Mouse (Mus musculus) midbrain, embryonic 10.5 days (tissue): ENCODE measurements around the gene Rnf217. TPM values are rescaled to one million over a fixed set of nuclear protein-coding genes. Genes with fewer than 3 reads are reported as not detected.

Experiments
- DNase-seq: peaks from one replicate; pipeline ENCODE4 v3.0.0-alpha.2; 2017; ENCODE audit warnings: low spot score
- H3K27ac ChIP-seq: fragments of 300-500 bp; sonication (generic); replicated peaks from 2 replicates; pipeline ENCODE4 v1.5.1; 2016; ENCODE audit warnings: mild to moderate bottlenecking
- H3K27me3 ChIP-seq: fragments of 300-500 bp; sonication (generic); 2 replicates; pipeline ENCODE4 v1.6.1; 2016; ENCODE audit warnings: low read depth, mild to moderate bottlenecking; ENCODE audit not compliant: poor library complexity, severe bottlenecking
- H3K36me3 ChIP-seq: fragments of 300-500 bp; sonication (generic); 2 replicates; pipeline ENCODE4 v1.6.1; 2016; ENCODE audit warnings: mild to moderate bottlenecking, moderate library complexity
- H3K4me1 ChIP-seq: fragments of 300-500 bp; sonication (generic); 2 replicates; pipeline ENCODE4 v1.6.1; 2016
- H3K4me3 ChIP-seq: fragments of 300-500 bp; sonication (generic); 2 replicates; pipeline ENCODE4 v1.5.1; 2016; ENCODE audit warnings: mild to moderate bottlenecking, moderate library complexity
- H3K9me3 ChIP-seq: fragments of 300-500 bp; sonication (generic); replicated peaks from 2 replicates; pipeline ENCODE4 v1.6.1; 2016; ENCODE audit warnings: mild to moderate bottlenecking
- WGBS: fragments of 180-500 bp; shearing (Covaris S2); methylation state at CpG from one replicate; pipeline ENCODE4 v1.1.7; 2016; 5-methylcytosine and 5-hydroxymethylcytosine counted together
- polyA plus RNA-seq: library from polyadenylated mRNA; unstranded; fragments of >200 nt; fragmentation: Nextera tagmentation; extraction: Ambion mirVana; gene quantifications from 2 replicates; pipeline ENCODE4 v1.2.1, GENCODE M21; 2016

The Rnf217 gene
- polyA plus RNA-seq, 1 experiment from 2014 or later = 0.78 TPM

DNA sequence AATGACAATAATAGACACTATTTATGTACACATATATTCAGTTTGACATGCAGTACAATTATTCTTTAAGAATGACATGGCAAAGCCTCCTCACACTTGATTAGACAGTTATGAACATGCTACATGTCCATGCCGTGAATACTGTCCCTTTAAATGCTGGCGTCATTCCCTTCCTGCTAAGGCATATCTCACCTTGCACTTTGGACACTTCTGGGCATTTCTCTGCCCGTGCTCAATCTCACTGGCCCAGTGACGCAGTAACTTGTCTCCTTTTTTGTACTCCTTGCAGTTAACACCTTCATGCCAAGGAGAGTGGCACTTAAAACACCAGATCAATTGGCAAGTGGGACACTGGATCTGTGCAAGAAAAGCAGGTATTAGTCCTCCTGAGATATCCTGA, 91.8 kb downstream of the Rnf217 start:
- DNase-seq = no peak
- 84% methylated on average over 4 of the region's 4 CpGs for WGBS
- Histone ChIP-seq H3K27me3 (no peaks in the 10 kb centered on the region), H3K36me3 (0 out of 2 replicates have a peak, but pooled peaks cover 2% of the 10 kb centered on the region), H3K4me3 (no peak overlapping the region), H3K4me1 (no peaks in the 10 kb centered on the region), H3K9me3 (no peaks in the 10 kb centered on the region), H3K27ac (no peak overlapping the region)

DNA sequence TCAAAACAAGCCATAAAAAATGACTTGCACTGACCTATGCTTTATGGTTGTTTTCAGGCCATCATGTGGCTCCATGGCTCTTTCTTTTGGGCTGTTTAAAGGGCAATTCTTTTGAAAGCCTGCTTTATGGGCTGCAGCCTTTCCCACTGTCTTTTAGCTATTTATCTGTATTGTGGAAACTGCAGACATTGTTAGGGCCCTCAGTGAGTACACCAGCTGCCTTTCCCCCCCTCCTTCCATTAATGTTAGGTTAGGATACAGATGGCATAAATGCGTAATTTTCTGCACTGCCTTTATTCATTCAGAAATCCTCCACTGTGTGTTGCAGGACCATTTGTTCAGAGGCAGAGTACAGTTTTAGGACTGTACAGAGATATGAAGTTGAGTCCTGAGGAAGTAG, 93.1 kb downstream of the Rnf217 start:
- Histone ChIP-seq H3K9me3 (no peaks in the 10 kb centered on the region), H3K4me1 (no peaks in the 10 kb centered on the region), H3K36me3 (0 out of 2 replicates have a peak, but pooled peaks cover 2% of the 10 kb centered on the region), H3K4me3 (no peak overlapping the region), H3K27ac (no peak overlapping the region), H3K27me3 (no peaks in the 10 kb centered on the region)
- WGBS = 100% methylated on average over 1 of the region's 1 CpGs
- DNase-seq = no peak

GRCm38 (mm10) chr10:31504134-31504551, 104.8 kb downstream of the Rnf217 start:
- 76% methylated on average over 3 of the region's 3 CpGs for WGBS
- Histone ChIP-seq H3K36me3 (peaks cover 4% of the 10 kb centered on the region; the same call in 1 of the 2 replicates), H3K9me3 (no peaks in the 10 kb centered on the region; the same call in 1 of the 2 replicates), H3K4me3 (no peak overlapping the region), H3K4me1 (no peaks in the 10 kb centered on the region), H3K27me3 (no peaks in the 10 kb centered on the region), H3K27ac (no peak overlapping the region)
- no peak for DNase-seq

DNA sequence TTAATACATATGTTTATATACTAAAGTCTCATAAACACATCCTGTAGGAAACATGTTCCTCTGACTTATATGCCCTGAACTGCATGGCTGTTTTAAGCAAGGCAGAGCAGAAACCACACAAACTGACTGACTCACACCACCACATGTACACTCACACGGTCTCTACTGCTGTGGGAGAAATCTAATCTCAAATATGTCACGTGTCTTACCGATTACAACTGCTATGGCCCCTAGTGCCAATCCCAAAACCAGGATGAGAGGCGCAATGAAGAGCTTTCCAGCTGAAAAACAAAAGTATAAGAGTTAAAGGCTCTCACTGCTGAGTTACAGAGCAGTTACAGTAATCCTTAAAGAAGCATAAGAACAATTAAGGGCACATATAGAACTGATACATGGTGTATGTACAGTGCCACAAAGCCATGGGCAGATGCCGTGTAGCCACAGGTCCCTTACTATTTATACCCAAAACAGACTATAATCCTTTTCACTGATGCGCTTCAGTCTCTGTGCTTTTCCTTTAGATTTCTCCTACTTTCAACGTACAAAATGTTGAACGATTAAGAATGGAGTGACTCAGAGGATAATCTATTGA, 105.3 kb downstream of the Rnf217 start:
- Histone ChIP-seq H3K4me3 (no peak overlapping the region), H3K27me3 (no peaks in the 10 kb centered on the region), H3K4me1 (no peaks in the 10 kb centered on the region), H3K9me3 (no peaks in the 10 kb centered on the region), H3K27ac (no peak overlapping the region), H3K36me3 (no peaks in the 10 kb centered on the region)
- DNase-seq = no peak
- WGBS = 87% methylated on average over 8 of the region's 8 CpGs

- Histone ChIP-seq H3K4me3 (no peak overlapping the region), H3K9me3 (no peaks in the 10 kb centered on the region), H3K36me3 (no peaks in the 10 kb centered on the region), H3K4me1 (no peaks in the 10 kb centered on the region), H3K27ac (no peak overlapping the region), H3K27me3 (no peaks in the 10 kb centered on the region)
- DNase-seq = no peak
- WGBS = 91% methylated on average over 5 of the region's 5 CpGs
Measured at GRCm38 (mm10) chr10:31501644-31502043, 107.3 kb downstream of the Rnf217 start.

GRCm38 (mm10) chr10:31496931-31497330, 112.1 kb downstream of the Rnf217 start:
- 96% methylated on average over 2 of the region's 2 CpGs for WGBS

DNA sequence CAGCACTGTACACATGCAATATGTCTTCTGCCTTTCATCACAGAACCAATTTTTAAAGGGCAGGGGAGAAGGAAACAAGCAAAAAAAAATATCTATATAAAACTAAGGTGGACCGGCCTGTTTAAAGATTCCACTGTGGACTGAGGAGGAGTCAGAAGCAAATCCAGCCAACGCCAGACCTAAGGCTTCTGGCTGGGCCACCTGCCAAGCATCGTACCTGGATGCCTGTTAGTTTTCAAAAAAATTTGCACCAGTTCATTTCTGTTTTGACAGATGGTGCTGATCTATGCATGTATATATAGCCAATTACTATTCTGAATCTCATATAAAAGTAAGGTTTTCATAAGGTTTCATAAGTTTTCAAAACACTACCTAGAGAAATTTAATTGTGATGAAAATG, 113.2 kb downstream of the Rnf217 start:
- WGBS = 94% methylated on average over 3 of the region's 3 CpGs
- no peak overlapping the region for H3K27ac ChIP-seq
- no peaks in the 10 kb centered on the region for H3K27me3 ChIP-seq
- H3K9me3 ChIP-seq = no peaks in the 10 kb centered on the region
- H3K4me1 ChIP-seq = no peaks in the 10 kb centered on the region
- no peak overlapping the region for H3K4me3 ChIP-seq
- DNase-seq = no peak
- H3K36me3 ChIP-seq = no peaks in the 10 kb centered on the region

More at GRCm38 (mm10) chr10:31496931-31497330, 112.1 kb downstream of the Rnf217 start:
- no peak overlapping the region for H3K4me3 ChIP-seq
- no peaks in the 10 kb centered on the region for H3K36me3 ChIP-seq
- DNase-seq = no peak
- H3K27me3 ChIP-seq = no peaks in the 10 kb centered on the region
- H3K27ac ChIP-seq = no peak overlapping the region
- H3K9me3 ChIP-seq = no peaks in the 10 kb centered on the region
- H3K4me1 ChIP-seq = no peaks in the 10 kb centered on the region

DNA sequence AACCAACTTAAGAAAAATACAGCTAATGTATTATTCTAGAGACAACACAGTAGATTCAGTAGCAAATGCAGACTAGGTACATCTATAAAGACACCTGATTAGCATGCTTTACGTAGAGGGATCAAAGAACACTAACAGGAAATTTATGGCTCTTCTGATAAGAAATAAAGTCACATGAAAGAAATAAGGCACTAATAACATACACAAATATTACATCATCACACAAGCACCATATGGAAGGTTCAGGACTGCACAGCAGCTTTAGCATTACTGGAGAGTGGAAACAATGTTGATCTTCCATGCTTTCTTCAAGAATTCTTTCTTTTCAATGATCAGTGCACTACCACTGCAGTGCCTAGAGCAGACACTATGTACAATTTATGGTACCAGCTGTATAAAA, 114.7 kb downstream of the Rnf217 start:
- no peak overlapping the region for H3K27ac ChIP-seq
- DNase-seq = no peak
- H3K36me3 ChIP-seq = peaks cover 9% of the 10 kb centered on the region; the same call in 1 of the 2 replicates
- H3K4me1 ChIP-seq = no peaks in the 10 kb centered on the region
- 0 out of 2 replicates have a peak, but pooled peaks cover 4% of the 10 kb centered on the region for H3K9me3 ChIP-seq
- H3K4me3 ChIP-seq = no peak overlapping the region
- 96% methylated on average over 1 of the region's 1 CpGs for WGBS
- no peaks in the 10 kb centered on the region for H3K27me3 ChIP-seq

DNA sequence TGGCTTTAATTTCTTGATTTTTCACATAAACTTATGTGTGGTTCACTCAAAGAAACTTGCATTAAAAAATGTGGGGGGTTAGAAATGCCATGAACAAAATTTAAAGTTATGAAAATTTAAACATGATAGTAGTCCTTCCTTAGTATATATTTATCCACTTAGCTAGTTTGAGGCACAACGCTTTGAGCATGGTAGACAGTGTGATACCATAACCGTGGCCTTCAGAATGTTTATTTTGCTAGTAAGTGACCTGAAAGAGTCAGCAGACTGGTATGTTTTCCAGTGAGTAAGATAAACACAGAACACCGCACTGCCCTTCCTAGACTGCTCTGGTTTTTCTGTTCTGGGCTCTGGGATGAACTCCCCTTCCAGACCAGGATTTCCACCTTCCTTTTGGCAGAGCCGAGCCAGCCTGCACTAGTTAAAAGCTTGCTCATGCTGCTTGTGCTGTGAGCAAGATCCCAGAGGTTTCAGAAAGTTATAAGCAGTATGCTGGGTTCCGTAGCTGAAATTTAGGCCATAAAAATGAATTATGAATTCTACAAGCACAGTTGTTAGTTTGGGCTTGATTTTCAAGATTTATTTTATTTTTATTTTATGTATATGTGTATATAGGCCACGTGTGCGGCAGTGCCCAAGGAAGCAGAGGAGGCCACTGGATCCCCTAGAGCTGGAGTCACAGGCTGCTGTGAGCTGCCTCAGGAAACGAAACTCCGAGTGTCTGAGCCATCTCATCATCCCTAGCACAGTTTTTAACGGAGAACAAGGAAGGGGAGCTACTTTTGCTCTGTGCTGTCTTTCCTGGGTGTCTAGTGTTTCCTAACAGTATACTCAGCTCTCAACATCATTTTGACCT, 141.7 kb downstream of the Rnf217 start:
- Histone ChIP-seq H3K4me1 (no peaks in the 10 kb centered on the region), H3K36me3 (no peaks in the 10 kb centered on the region), H3K27ac (no peak overlapping the region), H3K9me3 (no peaks in the 10 kb centered on the region), H3K4me3 (no peak overlapping the region), H3K27me3 (no peaks in the 10 kb centered on the region)
- 77% methylated on average over 10 of the region's 10 CpGs for WGBS
- peak; percentile 16 for DNase-seq

DNA sequence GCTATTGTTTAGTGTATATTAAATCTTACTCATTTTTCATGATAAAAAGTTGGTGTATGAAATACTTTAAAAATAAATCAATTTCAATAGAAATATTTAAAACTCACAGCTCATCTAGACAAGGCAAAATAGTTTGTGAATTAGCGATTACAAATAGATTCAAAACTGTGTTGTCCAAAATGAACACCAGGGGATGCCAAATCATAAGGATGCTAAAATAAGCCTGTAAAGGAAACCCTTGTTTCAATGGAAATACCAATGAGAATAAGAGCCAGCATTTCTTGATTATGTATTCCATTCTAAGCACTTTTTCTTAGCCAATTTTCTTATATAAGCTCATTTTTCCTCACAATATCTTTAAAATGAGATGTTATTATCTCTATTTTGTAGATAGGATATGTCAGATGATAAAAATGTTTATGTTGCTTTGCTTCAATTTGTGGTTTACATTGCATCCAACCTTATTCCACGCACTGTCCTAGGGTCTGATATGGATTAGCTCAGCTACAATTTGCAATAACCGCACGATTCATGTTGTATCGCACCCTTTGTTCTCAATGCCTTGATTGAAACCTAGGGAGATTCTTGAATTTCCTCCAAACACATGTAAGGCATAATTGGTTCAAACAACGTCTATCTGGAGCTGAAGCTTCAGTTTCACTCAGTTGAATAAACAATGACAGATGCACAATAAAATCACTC, 143.0 kb downstream of the Rnf217 start:
- Histone ChIP-seq H3K4me1 (no peaks in the 10 kb centered on the region), H3K27ac (no peak overlapping the region), H3K27me3 (no peaks in the 10 kb centered on the region), H3K36me3 (no peaks in the 10 kb centered on the region), H3K9me3 (no peaks in the 10 kb centered on the region), H3K4me3 (no peak overlapping the region)
- WGBS = 92% methylated on average over 6 of the region's 6 CpGs
- DNase-seq = no peak

GRCm38 (mm10) chr10:31465424-31465823, 143.6 kb downstream of the Rnf217 start:
- WGBS = 82% methylated on average over 4 of the region's 4 CpGs

DNA sequence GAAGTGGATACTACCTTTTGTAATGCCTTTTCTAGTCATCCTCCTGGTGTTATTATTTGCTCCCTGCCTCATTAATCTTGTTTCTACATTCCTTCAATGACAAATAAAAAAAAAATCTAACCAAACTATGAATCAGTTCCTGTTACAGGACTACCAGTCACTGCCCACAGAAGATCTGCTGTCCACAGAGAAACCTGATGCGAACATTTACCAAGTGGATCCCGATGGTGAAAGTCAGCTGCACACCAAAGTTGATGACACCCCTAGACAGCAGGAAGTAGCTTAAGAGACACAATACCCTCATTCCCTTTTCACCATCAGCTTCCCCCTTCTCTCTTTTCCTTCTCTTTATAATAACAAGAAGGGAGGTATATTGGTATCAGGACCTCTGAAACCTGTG, 145.9 kb downstream of the Rnf217 start:
- 89% methylated on average over 2 of the region's 2 CpGs for WGBS
- Histone ChIP-seq H3K27me3 (no peaks in the 10 kb centered on the region), H3K9me3 (no peaks in the 10 kb centered on the region), H3K4me1 (no peaks in the 10 kb centered on the region), H3K36me3 (no peaks in the 10 kb centered on the region), H3K4me3 (no peak overlapping the region), H3K27ac (no peak overlapping the region)
- no peak for DNase-seq

More at GRCm38 (mm10) chr10:31465424-31465823, 143.6 kb downstream of the Rnf217 start:
- Histone ChIP-seq H3K4me1 (no peaks in the 10 kb centered on the region), H3K4me3 (no peak overlapping the region), H3K9me3 (no peaks in the 10 kb centered on the region), H3K36me3 (no peaks in the 10 kb centered on the region), H3K27ac (no peak overlapping the region), H3K27me3 (no peaks in the 10 kb centered on the region)
- DNase-seq = no peak
